Mouse (Mus musculus) stomach, postnatal 0 days (tissue): ENCODE results near the gene Ccnl1. TPM values are rescaled to one million over a fixed set of nuclear protein-coding genes. Genes with fewer than 3 reads are reported as not detected.

Experiments used
- ATAC-seq: fragments of 200-750 bp; cut with Nextera tagmentation; 2 replicates; pipeline ENCODE4 v1.8.0; 2017; ENCODE audit not compliant: low FRiP score, low TSS enrichment
- DNase-seq: peaks from one replicate; pipeline ENCODE4 v3.0.0-alpha.2; 2016; ENCODE audit warnings: low spot score
- H3K27ac ChIP-seq: fragments of 300-500 bp; sonication (generic); replicated peaks from 2 replicates; pipeline ENCODE4 v1.5.1; 2014; ENCODE audit warnings: mild to moderate bottlenecking, control low read depth
- H3K27me3 ChIP-seq: fragments of 300-500 bp; sonication (generic); 2 replicates; pipeline ENCODE4 v1.6.1; 2014; ENCODE audit warnings: low read length; ENCODE audit not compliant: control insufficient read depth, insufficient read depth
- H3K36me3 ChIP-seq: fragments of 300-500 bp; sonication (generic); 2 replicates; pipeline ENCODE4 v1.6.1; 2014; ENCODE audit warnings: low read length, mixed read lengths; ENCODE audit not compliant: control insufficient read depth, insufficient read depth
- H3K4me1 ChIP-seq: fragments of 300-500 bp; sonication (generic); replicated peaks from 2 replicates; pipeline ENCODE4 v1.6.1; 2014; ENCODE audit warnings: antibody characterized with exemption; ENCODE audit not compliant: control insufficient read depth, insufficient read depth
- H3K4me2 ChIP-seq: fragments of 300-500 bp; sonication (generic); replicated peaks from 2 replicates; pipeline ENCODE4 v1.6.1; 2014; ENCODE audit warnings: low read depth, mild to moderate bottlenecking, control low read depth, moderate library complexity
- H3K4me3 ChIP-seq: fragments of 300-500 bp; sonication (generic); 2 replicates; pipeline ENCODE4 v1.5.1; 2014; ENCODE audit warnings: low read depth, low read length, control low read depth
- H3K9ac ChIP-seq: fragments of 300-500 bp; sonication (generic); 2 replicates; pipeline ENCODE4 v1.6.1; 2014; ENCODE audit warnings: mild to moderate bottlenecking, low read length, control low read depth, mixed read lengths
- H3K9me3 ChIP-seq: fragments of 300-500 bp; sonication (generic); 2 replicates; pipeline ENCODE4 v1.6.1; 2016; ENCODE audit warnings: low read length; ENCODE audit not compliant: control insufficient read depth
- CTCF ChIP-seq: IDR thresholded peaks from 2 replicates; pipeline ENCODE4 v1.5.1; 2016; ENCODE audit warnings: antibody characterized with exemption, low read depth, mild to moderate bottlenecking, moderate library complexity
- EP300 ChIP-seq: optimal IDR thresholded peaks from 2 replicates; pipeline ENCODE3; 2016; ENCODE audit warnings: antibody characterized with exemption
- WGBS: fragments of 180-500 bp; shearing (Covaris S2); extraction: QIAGEN DNeasy Blood & Tissue Kit; methylation state at CpG from one replicate; pipeline ENCODE4 v1.1.7; 2014; 5-methylcytosine and 5-hydroxymethylcytosine counted together
- polyA plus RNA-seq: library from polyadenylated mRNA; unstranded; fragments of >200 nt; fragmentation: Nextera tagmentation; extraction: Ambion mirVana; gene quantifications from 2 replicates; pipeline ENCODE4 v1.2.1, GENCODE M21; 2015

The Ccnl1 gene
- polyA plus RNA-seq, 1 experiment from 2014 or later: 54.3 TPM

DNA sequence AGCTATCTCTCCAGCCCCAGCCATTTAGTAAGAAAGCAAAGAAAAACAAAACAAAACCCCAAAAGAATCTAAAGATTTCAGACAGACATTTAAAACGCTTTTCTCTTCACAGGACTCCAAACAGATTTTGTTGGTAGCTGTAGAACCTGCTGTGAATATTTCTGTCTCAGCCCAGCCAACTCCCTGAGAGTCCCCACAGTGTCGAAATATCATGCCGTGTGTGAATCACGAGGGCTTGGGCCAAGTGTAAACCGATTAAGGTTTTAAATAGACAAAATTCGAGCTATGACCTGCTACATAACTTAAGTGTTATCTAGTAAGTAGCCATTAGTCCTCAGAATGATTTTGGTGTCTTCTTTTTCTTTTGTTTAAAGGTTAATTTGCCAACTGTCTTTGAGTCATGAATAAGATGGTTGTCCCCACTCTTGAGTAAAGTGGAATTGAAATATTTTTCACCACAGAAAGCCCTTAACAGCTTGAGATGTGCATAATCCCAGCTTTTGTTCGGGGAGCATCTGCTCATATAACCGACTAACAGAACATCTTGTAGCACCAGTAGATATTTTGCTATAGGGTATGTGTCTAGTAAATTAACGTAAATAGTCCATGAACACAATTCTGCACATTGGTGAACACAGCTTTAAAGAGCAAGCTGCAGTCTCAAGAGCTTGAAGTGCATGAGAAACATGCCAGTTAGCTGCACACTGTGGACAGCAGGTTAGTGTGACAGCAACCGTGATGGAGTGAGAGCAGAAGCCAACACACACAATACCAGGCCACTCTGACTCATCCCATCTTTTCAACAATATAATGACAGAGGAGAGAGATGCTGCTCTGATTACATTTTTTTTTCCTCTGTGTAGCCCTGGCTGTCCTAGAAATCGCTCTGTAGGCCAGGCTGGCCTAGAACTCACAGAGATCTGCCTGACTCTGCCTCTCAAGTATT, 34.6 kb upstream of the Ccnl1 start:
- Histone ChIP-seq H3K4me3 (no peak overlapping the region), H3K27me3 (no peaks in the 10 kb centered on the region), H3K4me1 (no peaks in the 10 kb centered on the region), H3K4me2 (no peak overlapping the region), H3K27ac (no peak overlapping the region), H3K9me3 (no peaks in the 10 kb centered on the region), H3K36me3 (no peaks in the 10 kb centered on the region), H3K9ac (no peak overlapping the region)
- DNase-seq (no peak), ATAC-seq (no peak)
- WGBS: 70% methylated on average over 11 of the region's 11 CpGs
- no peak for TF ChIP-seq CTCF
- TF ChIP-seq EP300: no peak

DNA sequence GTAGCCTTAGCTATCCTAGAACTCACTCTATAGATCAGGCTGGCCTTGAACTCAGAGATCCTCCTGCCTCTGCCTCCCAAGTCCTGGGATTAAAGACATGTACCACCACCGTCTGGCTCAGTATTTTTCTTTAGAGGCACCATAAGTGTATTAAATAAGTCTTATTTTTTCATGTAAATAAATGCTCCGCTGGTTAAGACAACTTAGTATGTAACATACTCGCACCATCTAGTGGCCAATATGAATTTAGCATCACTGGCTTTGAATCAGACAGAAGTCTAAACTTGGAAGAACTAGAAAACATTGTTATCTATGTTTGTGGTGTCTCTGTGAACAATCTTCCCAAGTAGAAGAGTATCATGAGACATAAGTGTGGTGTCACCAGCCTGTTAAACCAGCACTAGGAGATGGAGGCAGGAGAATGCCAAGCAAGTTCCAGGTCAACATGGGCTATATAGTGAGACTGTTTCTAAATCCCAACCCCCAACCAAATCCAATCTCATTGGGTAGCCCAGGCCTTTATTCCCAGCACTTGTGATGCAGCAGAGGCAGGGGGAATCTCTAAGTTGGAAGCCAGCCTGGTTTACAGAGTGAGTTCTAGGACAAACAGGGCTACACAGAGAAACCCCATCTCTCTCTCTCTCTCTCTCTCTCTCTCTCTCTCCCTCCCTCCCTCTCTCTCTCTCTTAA, 33.1 kb upstream of the Ccnl1 start:
- H3K4me1 ChIP-seq: no peaks in the 10 kb centered on the region
- TF ChIP-seq CTCF (peak; percentile 89), EP300 (no peak)
- no peaks in the 10 kb centered on the region for H3K27me3 ChIP-seq
- no peaks in the 10 kb centered on the region for H3K9me3 ChIP-seq
- no peak overlapping the region for H3K4me3 ChIP-seq
- ATAC-seq: no peak
- H3K36me3 ChIP-seq: no peaks in the 10 kb centered on the region
- no peak for DNase-seq
- H3K4me2 ChIP-seq: no peak overlapping the region
- no peak overlapping the region for H3K27ac ChIP-seq
- WGBS: 8% methylated on average over 3 of the region's 3 CpGs
- H3K9ac ChIP-seq: no peak overlapping the region

DNA sequence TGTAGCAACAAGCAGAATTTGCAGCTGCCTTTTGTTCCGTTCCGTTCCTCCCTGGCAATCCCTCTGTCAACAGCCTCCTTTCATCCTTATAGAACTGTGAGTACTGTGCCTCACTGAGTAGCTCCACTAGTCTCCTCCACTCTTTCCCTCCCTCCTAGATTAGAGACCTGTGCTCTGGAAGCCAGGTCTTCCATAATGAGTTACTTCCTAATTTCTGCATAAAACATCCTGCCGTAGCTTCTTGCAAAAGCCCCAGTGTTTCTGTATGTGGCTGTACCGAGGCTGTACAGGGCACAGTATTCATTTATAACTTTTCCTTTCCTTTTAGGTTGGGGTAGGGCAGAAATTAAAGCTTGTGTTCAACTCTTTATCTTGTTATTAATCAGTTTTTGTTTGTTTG, 32.5 kb upstream of the Ccnl1 start:
- Histone ChIP-seq H3K9me3 (no peaks in the 10 kb centered on the region), H3K4me2 (no peak overlapping the region), H3K27me3 (no peaks in the 10 kb centered on the region), H3K27ac (no peak overlapping the region), H3K9ac (no peak overlapping the region), H3K4me3 (no peak overlapping the region), H3K4me1 (no peaks in the 10 kb centered on the region), H3K36me3 (no peaks in the 10 kb centered on the region)
- DNase-seq (no peak), ATAC-seq (no peak)
- 55% methylated on average over 4 of the region's 4 CpGs for WGBS
- no peak for TF ChIP-seq EP300
- no peak for TF ChIP-seq CTCF

DNA sequence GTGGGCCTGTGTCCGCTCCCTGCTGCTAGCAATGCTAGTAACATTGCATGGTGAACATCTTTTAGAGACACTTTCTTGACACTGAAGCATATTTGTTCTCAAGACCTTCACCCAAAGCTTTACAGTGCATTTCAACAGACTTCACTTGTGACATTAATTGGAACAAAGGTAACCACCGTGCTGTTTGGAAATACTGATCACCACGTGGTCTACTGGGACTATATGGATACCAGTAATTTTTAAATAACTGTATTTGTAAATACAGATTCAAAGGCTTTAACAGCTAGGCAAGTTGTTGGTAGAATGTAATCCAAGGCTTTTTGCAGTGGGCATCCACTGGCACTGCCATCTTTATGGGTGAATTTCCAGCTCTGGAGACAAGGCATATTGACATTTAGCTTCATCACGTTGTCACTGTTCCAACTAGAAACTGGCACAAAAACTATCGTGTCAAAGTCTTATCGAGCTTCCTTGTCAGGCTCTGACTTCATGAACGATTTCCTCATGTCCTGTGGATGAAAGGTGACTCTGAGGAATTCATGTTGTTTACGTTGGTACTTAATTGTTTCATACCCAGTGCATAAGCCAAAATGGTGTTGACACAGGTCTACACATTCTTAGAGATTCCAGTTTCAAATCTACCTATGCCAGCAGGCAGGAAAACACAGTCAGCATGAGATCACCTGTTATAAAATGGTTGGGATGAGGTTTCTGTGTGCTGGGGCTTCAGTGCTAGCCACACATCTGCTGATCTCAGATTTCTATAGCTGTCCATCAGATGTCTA, 30.9 kb upstream of the Ccnl1 start:
- Histone ChIP-seq H3K4me3 (no peak overlapping the region), H3K9ac (no peak overlapping the region), H3K4me2 (no peak overlapping the region), H3K9me3 (no peaks in the 10 kb centered on the region), H3K36me3 (no peaks in the 10 kb centered on the region), H3K27me3 (no peaks in the 10 kb centered on the region), H3K4me1 (no peaks in the 10 kb centered on the region), H3K27ac (no peak overlapping the region)
- ATAC-seq: no peak
- WGBS: 59% methylated on average over 8 of the region's 8 CpGs
- DNase-seq: no peak
- TF ChIP-seq CTCF: no peak
- TF ChIP-seq EP300: no peak

DNA sequence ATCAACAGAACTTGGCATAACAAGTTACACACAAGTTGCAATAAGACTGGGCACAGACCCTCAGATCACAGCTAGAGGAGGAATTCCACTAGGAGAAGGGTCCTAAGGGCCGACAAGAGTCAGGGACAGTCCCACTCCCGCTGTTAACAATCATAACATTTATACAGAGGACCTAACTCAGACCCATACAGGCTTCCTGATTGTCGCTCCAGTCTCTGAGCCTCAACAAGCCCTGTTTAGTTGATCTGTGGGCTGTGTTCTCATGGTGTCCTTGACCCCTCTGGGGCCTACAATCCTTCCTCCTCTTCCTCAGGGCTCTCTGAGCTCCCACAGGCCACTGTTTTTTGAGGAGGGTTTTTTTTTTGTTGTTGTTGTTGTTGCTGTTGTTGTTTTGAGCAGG, 18.2 kb upstream of the Ccnl1 start:
- no peak overlapping the region for H3K4me2 ChIP-seq
- TF ChIP-seq EP300 (no peak), CTCF (no peak)
- no peaks in the 10 kb centered on the region for H3K9me3 ChIP-seq
- no peak for ATAC-seq
- H3K27ac ChIP-seq: no peak overlapping the region
- no peak overlapping the region for H3K4me3 ChIP-seq
- H3K4me1 ChIP-seq: peaks cover 3% of the 10 kb centered on the region; the same call in 1 of the 2 replicates
- no peak for DNase-seq
- H3K36me3 ChIP-seq: no peaks in the 10 kb centered on the region
- H3K27me3 ChIP-seq: no peaks in the 10 kb centered on the region
- no peak overlapping the region for H3K9ac ChIP-seq
- 76% methylated on average over 3 of the region's 3 CpGs for WGBS
